8 mouse cellular contexts compared by ENCODE assay signal in the genomic region with DNA sequence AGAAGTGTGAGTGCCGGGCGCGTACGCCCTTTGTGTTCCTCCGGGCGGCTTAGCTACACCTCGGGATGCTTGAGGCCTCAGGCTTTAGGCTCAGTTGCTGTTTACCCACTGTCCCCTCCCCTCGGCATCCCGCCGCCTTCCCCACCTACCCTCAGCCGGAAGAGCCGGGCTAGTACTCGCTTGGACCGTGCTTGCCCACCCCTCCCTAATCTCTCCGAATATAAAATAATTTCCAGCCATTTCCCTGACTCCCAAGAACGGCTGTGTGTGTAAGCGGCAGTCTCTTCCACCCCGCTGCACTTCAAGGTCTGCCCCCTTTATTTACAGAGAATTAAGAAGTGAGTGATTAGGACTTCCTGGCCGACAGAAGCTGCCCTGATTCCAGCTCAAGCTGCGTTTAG. TPM values are rescaled to one million over a fixed set of nuclear protein-coding genes. Genes with fewer than 3 reads are reported as not detected.
DNase-seq lines count a peak whose midpoint lies in the region; ATAC-seq and TF ChIP-seq lines count a peak whose summit lies in the region.

No protein-coding gene starts in this region.

- H3K4me2 ChIP-seq in heart, embryonic 15.5 days: peak overlapping the region; percentile 81
- peak overlapping the region; percentile 81 for H3K4me2 ChIP-seq in limb, embryonic 14.5 days (replicated peaks; ENCODE audit: low read depth, low read length, severe bottlenecking)

- no peaks in the 10 kb centered on the region for H3K9me3 ChIP-seq in E14TG2a.4 (ENCODE audit: low read length)
- H3K9me3 ChIP-seq in heart, embryonic 15.5 days (replicated peaks): no peaks in the 10 kb centered on the region
- H3K9me3 ChIP-seq in limb, embryonic 14.5 days (ENCODE audit: control insufficient read depth, low read length): no peaks in the 10 kb centered on the region

- no peak for ATAC-seq in heart, embryonic 15.5 days (replicated peaks; ENCODE audit: insufficient number of reproducible peaks, insufficient read depth, low FRiP score, low read depth)
- ATAC-seq in limb, embryonic 14.5 days (ENCODE audit: low FRiP score, low read depth): no peak

- TF ChIP-seq CTCF in E14TG2a.4 (conservative IDR thresholded peaks at IDR 0.05; ENCODE audit: low read length): no peak

- peaks cover 64% of the 10 kb centered on the region for H3K4me1 ChIP-seq in E14TG2a.4 (replicated peaks; ENCODE audit: low read depth, low read length)
- no peaks in the 10 kb centered on the region for H3K4me1 ChIP-seq in brown adipose tissue, adult 24 weeks (ENCODE audit: control insufficient read depth, insufficient read depth, insufficient read length, low read length)
- peaks cover 23% of the 10 kb centered on the region for H3K4me1 ChIP-seq in heart, embryonic 15.5 days (replicated peaks)
- peaks cover 15% of the 10 kb centered on the region; the same call in 1 of the 2 replicates for H3K4me1 ChIP-seq in limb, embryonic 14.5 days (ENCODE audit: control insufficient read depth, insufficient read depth, low read length)

- peak overlapping the region; percentile 95 for H3K9ac ChIP-seq in heart, embryonic 15.5 days
- peak overlapping the region; percentile 46 for H3K9ac ChIP-seq in limb, embryonic 14.5 days (ENCODE audit: low read depth, low read length, severe bottlenecking)

- H3K27ac ChIP-seq in brown adipose tissue, adult 24 weeks (replicated peaks; ENCODE audit: low read depth, low read length): peak overlapping the region; percentile 65
- peak overlapping the region; percentile 99 for H3K27ac ChIP-seq in heart, embryonic 15.5 days
- 0 out of 2 replicates have a peak overlapping the region, but pooled peaks have one; percentile 10 for H3K27ac ChIP-seq in limb, embryonic 14.5 days (replicated peaks; ENCODE audit: low read depth, low read length)

- DNase-seq in limb, embryonic 14.5 days (ENCODE audit: low spot score): no peak
- DNase-seq in neural tube, embryonic 10.5 days (ENCODE audit: extremely low spot score, low spot score): peak; percentile 60
- DNase-seq in c-Kit-positive CD71-positive TER-119-positive erythroid progenitor cells, embryonic 14.5 days (ENCODE audit: low spot score): no peak
- DNase-seq in left cerebral cortex, postnatal 14 days (ENCODE audit: low spot score in 2 of 2): no peak
- DNase-seq in spleen, adult 18-20 months: no peak

- TF ChIP-seq POLR2A in limb, embryonic 14.5 days (IDR thresholded peaks at IDR 0.05; ENCODE audit: borderline replicate concordance, extremely low read depth, insufficient read depth, insufficient read length): 0 out of 2 replicates have a peak, but pooled peaks have one; percentile 2

- WGBS in heart, embryonic 15.5 days: under 1% methylated on average over 20 of the region's 20 CpGs
- 3% methylated on average over 20 of the region's 20 CpGs for WGBS in limb, embryonic 14.5 days

- no peaks in the 10 kb centered on the region for H3K36me3 ChIP-seq in E14TG2a.4 (ENCODE audit: insufficient read depth, low read length)
- H3K36me3 ChIP-seq in heart, embryonic 15.5 days: peaks cover 4% of the 10 kb centered on the region; the same call in 1 of the 2 replicates
- H3K36me3 ChIP-seq in limb, embryonic 14.5 days (ENCODE audit: control insufficient read depth, insufficient read depth, low read length): no peaks in the 10 kb centered on the region

- H3K27me3 ChIP-seq in E14TG2a.4 (ENCODE audit: insufficient read depth, low read length): peaks cover 80% of the 10 kb centered on the region
- no peaks in the 10 kb centered on the region for H3K27me3 ChIP-seq in heart, embryonic 15.5 days
- H3K27me3 ChIP-seq in limb, embryonic 14.5 days (ENCODE audit: control insufficient read depth, insufficient read depth, low read length): peaks cover 68% of the 10 kb centered on the region

- H3K4me3 ChIP-seq in E14TG2a.4 (replicated peaks; ENCODE audit: low read length): 0 out of 2 replicates have a peak overlapping the region, but pooled peaks have one; percentile 23
- peak overlapping the region; percentile 95 for H3K4me3 ChIP-seq in brown adipose tissue, adult 24 weeks (ENCODE audit: insufficient read depth, low read depth, low read length)
- peak overlapping the region; percentile 89 for H3K4me3 ChIP-seq in heart, embryonic 15.5 days
- H3K4me3 ChIP-seq in limb, embryonic 14.5 days (replicated peaks; ENCODE audit: low read length): peak overlapping the region; percentile 42

- intact Hi-C loops in left cerebral cortex, postnatal 14 days (cut with DNase I): loop anchor here (2.0 kb wide), 1 partner anchor 549 kb away; no protein-coding TSS in a partner anchor

RNA-seq across cellular contexts. Expression of gene Meis2, which starts 3.4 kb away (rescaled TPM):
- 12.2 and 14.6 TPM in 2 replicates for polyA plus RNA-seq in brown adipose tissue, adult 24 weeks (2012; ENCODE audit: insufficient read depth, insufficient read length, missing spikeins)
- polyA plus RNA-seq in heart, embryonic 15.5 days (2015; fragmentation: Nextera tagmentation; extraction: Ambion mirVana): 24.0 and 25.7 TPM in 2 replicates
- polyA plus RNA-seq in limb, embryonic 14.5 days (2012; rRNA removed): 16.2 and 26.2 TPM in 2 replicates
- polyA plus RNA-seq in limb, embryonic 14.5 days (2014; fragmentation: Nextera tagmentation; extraction: Ambion mirVana): 17.3 and 17.9 TPM in 2 replicates
- total RNA-seq in left cerebral cortex, postnatal 14 days (2021): 10 to 100 TPM; 80.8 to 89.3 TPM

Comparison
In these comparisons a context has a peak if more than half of its experiments do, and no peak if none do; other contexts are left out.
1. H3K4me3 ChIP-seq: peak in every context shown above with its lines; median percentile 95 in brown adipose tissue, adult 24 weeks; 89 in heart, embryonic 15.5 days; 42 in limb, embryonic 14.5 days; 23 in E14TG2a.4.
2. H3K27ac ChIP-seq: peak in every context shown above with its lines; median percentile 99 in heart, embryonic 15.5 days; 65 in brown adipose tissue, adult 24 weeks; 10 in limb, embryonic 14.5 days.